Mouse (Mus musculus) left cerebral cortex, adult 2 months (tissue): ENCODE measurements at regions not wholly inside any gene's neighbourhood (a gene's known extent, or its start where the extent isn't known, plus 50 kb on each side); places are given as distances from the start of the nearest gene placed in this dataset.
A peak's percentile ranks its signal among the peaks of the same experiment; 100 is the strongest.

Source experiments
- DNase-seq, 2 experiments: peaks; one replicate each; pipeline ENCODE4 v3.0.0; 2021 to 2022; ENCODE audit warnings: low spot score in 2 of 2, mixed read lengths in 1 of 2; ENCODE audit errors: extremely low spot score in 1 of 2
- H3K27ac ChIP-seq: fragments of 200-600 bp; 2 replicates; pipeline ENCODE4 v1.8.1; 2022
- H3K4me3 ChIP-seq: fragments of 200-600 bp; 2 replicates; pipeline ENCODE4 v1.8.1; 2022
- CTCF ChIP-seq: fragments of 200-600 bp; IDR thresholded peaks from 2 replicates; pipeline ENCODE4 v1.8.1; 2022; ENCODE audit warnings: antibody characterized with exemption, mild to moderate bottlenecking, moderate library complexity
- intact Hi-C: fragments of 180-260 bp; cut with DNase I; formaldehyde crosslinking; loops from one replicate; pipeline ENCODE4 v1.15.1; 2025

DNA sequence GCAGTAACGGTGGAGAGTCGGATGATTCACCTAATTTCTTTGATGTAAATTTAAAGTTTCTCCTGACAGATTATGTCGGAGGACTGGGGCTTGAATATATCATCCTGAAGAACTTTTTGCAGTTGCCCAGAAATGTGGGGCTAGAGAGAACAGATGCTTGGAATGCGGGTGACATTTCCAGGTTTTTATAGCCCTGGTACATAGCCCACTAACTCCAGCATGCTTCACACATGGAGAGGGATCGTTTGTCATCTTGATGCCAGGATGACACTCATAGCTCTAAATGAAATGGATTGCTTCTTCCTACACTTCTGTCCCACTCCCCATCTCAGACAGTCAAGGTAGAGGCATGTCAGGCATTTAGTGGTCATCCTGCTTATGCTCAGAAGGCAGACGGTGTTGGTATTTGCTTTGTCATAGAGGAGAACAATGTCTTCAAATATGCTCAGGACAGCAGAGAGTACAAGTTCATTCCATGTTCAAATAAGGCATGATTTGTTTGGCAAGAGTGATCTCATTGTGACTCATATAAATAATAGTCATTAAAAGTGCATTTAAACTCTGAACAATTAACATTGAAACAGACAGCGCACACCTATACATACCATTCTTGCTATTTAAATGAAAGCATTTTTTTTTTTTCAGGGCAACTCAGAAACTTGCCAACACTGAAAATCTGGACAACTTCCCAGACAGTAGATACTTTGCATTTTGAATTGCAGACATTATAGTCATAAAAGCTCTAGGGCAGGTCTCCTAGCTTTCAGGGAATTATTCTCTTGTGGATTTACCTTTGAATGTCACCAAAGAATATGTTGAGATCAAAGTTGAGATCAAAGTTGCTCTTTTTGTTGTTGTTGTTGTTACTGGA is 171.7 kb upstream of the Ptbp2 start:
- no peak overlapping the region for H3K27ac ChIP-seq
- no peak for TF ChIP-seq CTCF

DNA sequence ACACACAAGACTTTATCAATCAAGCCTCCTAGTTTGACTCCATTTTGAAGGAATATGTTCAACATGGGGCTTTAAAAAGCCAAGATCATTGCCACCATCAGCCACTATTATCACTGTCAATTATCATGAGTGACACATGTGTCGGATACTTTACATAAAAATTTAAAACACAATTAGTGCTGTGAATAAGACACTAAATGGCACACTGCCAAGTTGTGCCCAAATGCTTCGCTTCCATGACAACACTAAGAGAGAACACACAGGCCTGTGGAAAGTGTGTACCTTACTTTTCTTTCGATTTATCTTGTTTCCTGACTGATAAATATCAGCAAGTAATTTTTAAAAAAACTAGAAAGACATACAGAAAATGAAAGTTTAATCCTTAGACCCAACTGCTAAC is 166.5 kb upstream of the Ptbp2 start:
- no peak for TF ChIP-seq CTCF
- no peak for DNase-seq
- intact Hi-C loops: loop anchor here (2.0 to 5.0 kb wide), 2 partner anchors 164 to 1152 kb away; no protein-coding TSS in a partner anchor
- no peak overlapping the region for H3K27ac ChIP-seq
- no peak overlapping the region for H3K4me3 ChIP-seq

More for the DNA sequence above, 171.7 kb upstream of the Ptbp2 start:
- intact Hi-C loops: loop anchor here (5.0 kb wide), 1 partner anchor 486 kb away; no protein-coding TSS in a partner anchor
- no peak for DNase-seq
- no peak overlapping the region for H3K4me3 ChIP-seq

DNA sequence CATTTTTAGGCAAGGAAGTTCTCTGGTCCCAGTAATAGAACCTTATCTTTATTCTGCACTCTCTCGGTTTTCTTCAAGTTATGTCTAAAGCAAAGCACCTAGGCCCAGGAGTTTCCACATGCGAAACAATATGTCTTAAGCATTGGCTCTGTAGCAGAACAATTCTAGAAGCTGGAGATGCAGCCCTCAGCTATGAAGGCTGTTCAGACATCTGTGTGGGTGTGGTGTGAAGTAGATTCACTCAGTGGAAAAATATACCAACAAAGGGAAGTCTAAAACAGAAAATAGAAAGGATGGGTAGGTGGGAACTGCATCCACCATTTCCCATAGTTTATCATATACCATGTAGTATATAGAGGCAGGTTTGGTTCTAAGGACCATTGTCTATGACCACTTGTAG is 165.8 kb upstream of the Ptbp2 start:
- no peak for TF ChIP-seq CTCF
- no peak overlapping the region for H3K4me3 ChIP-seq
- intact Hi-C loops: loop anchor here (2.0 to 5.0 kb wide), 2 partner anchors 163 to 1152 kb away; no protein-coding TSS in a partner anchor
- no peak for DNase-seq
- peak overlapping the region; percentile 50; the same call in 1 of the 2 replicates for H3K27ac ChIP-seq

DNA sequence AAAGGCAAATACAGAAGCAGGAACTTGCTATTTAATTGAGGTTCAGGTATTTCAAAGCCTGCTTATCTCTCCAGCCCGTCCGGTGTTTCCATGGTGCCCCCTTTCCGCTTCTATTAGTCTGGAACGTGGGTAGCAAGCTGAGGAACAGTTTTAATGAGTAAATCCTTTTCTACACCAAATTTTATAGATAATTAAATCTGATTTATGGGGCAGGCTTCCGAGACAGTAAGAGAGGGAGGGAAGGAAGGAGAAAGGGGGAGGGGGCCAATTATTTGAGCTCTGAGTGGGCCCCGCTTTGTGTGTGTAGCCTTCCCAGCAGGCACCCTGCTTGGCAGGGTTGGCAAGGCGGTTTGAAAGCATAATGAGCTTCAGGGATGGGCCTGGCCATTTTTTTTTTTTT is 165.4 kb upstream of the Ptbp2 start:
- DNase-seq: no peak
- H3K27ac ChIP-seq: peak overlapping the region; percentile 50; the same call in 1 of the 2 replicates
- peak overlapping the region; percentile 26; the same call in 1 of the 2 replicates for H3K4me3 ChIP-seq
- intact Hi-C loops: loop anchor here (2.0 to 5.0 kb wide), 2 partner anchors 163 to 1153 kb away; no protein-coding TSS in a partner anchor
- TF ChIP-seq CTCF: no peak

DNA sequence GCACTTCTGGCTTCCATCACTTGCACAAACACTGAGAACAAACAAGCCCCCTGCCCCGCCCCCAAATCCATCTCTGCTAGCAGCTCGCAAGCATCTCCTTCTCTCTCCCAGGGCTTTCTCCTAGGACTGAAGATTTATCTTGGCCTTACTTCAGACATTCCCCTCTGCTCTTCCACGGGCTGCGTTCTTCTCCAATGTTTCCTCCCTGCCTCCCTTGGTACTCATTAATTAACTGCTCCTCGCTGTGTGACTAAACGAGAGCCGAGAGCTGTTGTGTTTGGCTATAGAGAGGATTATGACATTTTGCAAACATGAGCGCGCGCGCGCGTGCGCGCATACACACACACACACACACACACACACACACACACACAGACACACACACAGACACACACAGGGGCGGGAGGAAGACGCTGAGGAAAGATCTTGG is 164.8 kb upstream of the Ptbp2 start:
- H3K4me3 ChIP-seq: no peak overlapping the region
- no peak overlapping the region for H3K27ac ChIP-seq
- DNase-seq: peak in 1 of 2 experiments; percentile 36
- no peak for TF ChIP-seq CTCF
- intact Hi-C loops: no loop called here

DNA sequence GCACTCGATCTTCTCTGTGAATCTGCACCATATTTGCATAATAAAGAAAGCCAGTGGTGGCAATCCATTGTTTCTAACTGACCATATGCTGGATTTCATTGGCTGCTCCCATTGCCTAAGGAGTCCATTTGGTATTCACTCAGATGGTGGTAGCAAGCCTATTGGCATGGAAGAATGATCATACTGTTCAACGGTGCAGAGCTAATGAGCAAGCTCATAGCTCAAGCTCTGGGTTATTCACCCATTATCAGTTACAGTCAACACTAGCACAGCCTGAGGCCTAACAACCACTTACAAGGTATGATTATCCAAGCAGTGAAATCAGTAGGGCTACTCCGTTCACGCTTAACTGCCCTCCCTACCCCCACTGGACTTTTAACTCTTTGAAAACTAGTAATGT is 162.9 kb upstream of the Ptbp2 start:
- H3K27ac ChIP-seq: no peak overlapping the region
- DNase-seq: no peak
- intact Hi-C loops: no loop called here
- no peak for TF ChIP-seq CTCF
- no peak overlapping the region for H3K4me3 ChIP-seq

DNA sequence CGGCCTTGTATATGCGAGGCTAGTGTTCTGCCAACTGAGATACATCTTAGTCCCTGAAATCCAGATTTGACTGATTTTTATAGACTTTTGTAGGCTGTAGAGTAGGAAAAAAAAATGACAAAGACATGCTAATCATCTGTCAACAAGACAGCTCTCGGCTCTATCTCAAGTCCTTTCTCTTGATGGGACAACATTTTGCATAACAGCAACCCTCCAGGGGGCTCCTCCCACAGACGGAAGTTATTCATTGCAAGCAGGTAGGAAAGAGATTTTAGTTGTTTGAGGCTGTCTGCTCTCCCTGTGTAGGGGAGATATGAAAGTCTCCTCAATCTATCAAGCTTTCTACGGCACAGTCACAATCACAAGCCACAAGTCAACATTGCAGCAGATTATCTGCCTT is 159.8 kb upstream of the Ptbp2 start:
- Histone ChIP-seq H3K27ac (no peak overlapping the region), H3K4me3 (no peak overlapping the region)
- TF ChIP-seq CTCF: no peak
- intact Hi-C loops: no loop called here
- DNase-seq: no peak

DNA sequence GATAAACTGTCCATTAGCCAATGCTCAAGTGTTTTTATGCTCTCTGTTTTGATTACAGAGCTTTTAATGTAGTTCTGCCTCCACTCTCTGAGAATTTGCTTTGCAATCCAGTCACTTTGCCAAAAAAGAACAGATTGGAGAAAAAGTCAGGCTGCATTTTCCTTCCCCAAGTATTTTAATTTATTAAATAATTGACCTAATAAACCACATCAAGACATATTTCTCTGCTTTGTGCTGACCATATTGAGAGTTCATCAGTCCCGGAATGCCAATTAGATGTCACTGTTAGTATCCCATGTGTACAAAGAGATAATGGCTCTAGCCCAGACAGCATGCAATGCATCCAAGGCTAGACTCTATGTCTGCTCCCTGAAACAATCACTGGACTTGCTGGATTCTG is 154.8 kb upstream of the Ptbp2 start:
- intact Hi-C loops: no loop called here
- no peak overlapping the region for H3K4me3 ChIP-seq
- H3K27ac ChIP-seq: no peak overlapping the region
- no peak for DNase-seq
- no peak for TF ChIP-seq CTCF

DNA sequence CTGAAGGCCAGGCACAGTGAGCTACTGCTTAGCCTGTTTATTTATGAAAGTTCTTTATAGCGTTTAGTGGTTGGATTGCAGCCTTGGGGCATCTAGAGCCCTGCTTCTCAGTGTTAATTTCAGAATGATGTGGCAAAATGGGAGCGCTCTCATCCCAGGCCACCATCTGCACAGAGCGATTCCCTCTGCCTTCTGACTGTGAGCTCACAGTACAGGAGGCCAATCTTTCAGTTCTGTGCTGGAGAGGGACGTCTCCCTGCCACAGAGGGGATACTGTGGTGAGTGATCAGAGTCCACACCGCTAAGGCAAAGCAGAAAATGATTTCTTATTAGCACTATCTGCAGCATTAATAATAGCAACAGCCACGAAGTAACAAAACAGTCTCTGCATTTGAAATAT is 154.2 kb upstream of the Ptbp2 start:
- Histone ChIP-seq H3K27ac (no peak overlapping the region), H3K4me3 (no peak overlapping the region)
- intact Hi-C loops: no loop called here
- no peak for TF ChIP-seq CTCF
- DNase-seq: no peak

DNA sequence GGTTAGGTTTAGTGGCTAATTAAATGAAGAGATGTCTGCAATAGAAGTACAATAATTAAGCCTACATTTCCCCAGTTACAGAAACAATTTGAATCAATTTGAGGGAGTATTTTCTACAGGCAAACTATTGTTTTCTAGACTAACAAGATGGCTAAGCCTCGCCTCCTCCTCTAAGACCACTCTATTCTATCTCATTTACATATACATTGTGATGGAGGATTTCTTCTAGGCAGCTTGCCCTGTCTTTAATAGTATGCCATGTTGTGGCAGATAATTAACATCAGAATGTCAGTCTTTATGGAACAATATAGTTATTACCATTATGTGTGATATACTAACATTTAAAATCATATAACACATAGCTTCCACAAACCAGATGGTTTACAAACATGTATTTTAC is 152.3 kb upstream of the Ptbp2 start:
- no peak overlapping the region for H3K4me3 ChIP-seq
- no peak for TF ChIP-seq CTCF
- no peak for DNase-seq
- H3K27ac ChIP-seq: no peak overlapping the region
- intact Hi-C loops: no loop called here

DNA sequence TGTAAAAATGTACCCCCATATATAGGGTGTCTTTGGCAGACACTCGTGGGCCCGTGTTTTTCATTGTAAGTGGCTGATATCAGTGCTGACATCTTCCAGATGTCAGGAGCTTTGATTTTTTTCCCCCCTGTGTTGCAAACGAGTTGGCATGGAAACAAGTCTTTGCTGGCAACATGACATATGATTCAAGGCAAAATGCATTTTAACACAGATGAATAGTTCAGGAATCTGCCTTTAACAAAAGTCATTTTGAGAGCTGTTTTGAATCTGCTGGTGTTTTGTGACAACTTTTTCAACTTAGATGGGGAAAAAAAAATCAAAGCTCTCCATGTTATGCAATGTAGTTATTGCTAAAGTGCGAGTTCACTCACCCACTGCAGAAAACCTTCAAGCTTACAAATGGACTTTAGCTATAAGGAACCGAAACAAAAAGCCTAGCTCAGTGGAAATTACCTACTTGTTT is 148.8 kb upstream of the Ptbp2 start:
- intact Hi-C loops: no loop called here
- no peak overlapping the region for H3K4me3 ChIP-seq
- no peak for TF ChIP-seq CTCF
- H3K27ac ChIP-seq: no peak overlapping the region
- no peak for DNase-seq

DNA sequence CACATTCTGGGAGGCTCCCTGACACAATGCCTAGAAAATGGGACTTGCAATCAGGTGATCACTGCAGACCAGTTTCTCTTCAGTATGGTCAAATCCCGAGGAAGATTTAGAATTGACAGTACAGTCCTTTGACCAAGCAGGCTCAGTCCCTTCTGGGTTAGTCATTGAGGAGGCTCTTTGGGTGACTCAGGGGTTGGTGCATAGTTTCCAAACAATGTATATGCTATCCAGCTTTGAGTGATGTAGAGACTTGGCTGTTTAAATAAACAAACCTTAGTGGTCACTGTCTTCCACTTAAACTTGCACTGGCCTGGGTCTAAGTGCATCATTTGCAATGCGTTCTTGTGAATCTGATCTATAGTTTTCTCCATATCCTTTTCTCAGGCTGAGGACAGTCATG is 144.0 kb upstream of the Ptbp2 start:
- no peak for TF ChIP-seq CTCF
- intact Hi-C loops: no loop called here
- H3K27ac ChIP-seq: no peak overlapping the region
- no peak for DNase-seq
- H3K4me3 ChIP-seq: no peak overlapping the region
